Mouse (Mus musculus): Measurements from ENCODE around the gene Bbs4.

- TF ChIP-seq CTCF (IDR thresholded peaks at IDR 0.05; ENCODE audit: low read depth) (no peak), EP300 (IDR thresholded peaks at IDR 0.05; ENCODE audit: low read depth) (no peak)
These were observed 22.3 kb upstream of the Bbs4 start for GRCm38 (mm10) chr9:59375626-59376025.

All from liver, postnatal 0 days (tissue).